Mouse (Mus musculus): ENCODE measurements around the gene Zfp280d. TPM values are rescaled to one million over a fixed set of nuclear protein-coding genes. Genes with fewer than 3 reads are reported as not detected.
"Not testable (repeated sequence)": the region's sequence is repeated elsewhere in the genome, so short reads cannot be mapped to it uniquely, and the experiment has no call there.

The Zfp280d gene
- total and polyA plus RNA-seq, 3 experiments = 5.5 to 22.5 (median 16.6) TPM

DNA sequence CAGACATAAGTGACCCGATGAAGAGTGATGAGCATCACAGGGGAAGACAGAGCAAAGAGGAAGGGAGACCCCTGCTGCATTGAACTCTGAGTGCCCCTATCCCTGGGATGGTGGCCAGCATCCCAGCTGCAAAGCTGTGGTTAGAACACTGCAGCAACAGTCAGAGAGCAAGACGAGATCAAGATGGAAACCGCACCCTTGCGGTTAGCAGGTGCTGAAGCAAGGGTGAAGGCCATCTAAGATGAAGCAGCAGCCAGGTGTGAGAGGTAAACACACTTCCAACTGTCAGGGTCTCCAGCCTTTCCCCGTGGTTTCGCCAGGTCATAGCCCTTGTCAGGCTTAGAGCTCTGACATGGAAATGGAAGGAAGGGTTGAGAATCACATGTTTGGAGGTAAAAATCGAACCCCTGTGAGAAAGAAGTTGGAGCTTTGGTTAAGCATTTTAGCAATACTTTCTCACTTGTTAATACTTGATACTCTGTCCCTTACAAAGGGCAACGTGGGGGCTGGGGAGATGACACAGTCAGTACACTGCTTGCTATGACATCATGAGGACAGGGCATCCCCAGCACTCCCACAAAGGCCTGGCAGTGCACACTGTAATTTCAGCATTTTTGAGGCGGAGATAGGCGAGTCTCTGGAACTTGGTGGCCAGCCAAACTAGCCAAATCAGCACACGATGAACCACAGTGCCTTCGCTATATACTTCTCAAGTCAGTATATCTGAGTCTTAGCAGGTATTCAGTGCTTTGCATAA, 115.8 kb downstream of the Zfp280d start:
- intact Hi-C loops (cut with DNase I) = no loop called here

DNA sequence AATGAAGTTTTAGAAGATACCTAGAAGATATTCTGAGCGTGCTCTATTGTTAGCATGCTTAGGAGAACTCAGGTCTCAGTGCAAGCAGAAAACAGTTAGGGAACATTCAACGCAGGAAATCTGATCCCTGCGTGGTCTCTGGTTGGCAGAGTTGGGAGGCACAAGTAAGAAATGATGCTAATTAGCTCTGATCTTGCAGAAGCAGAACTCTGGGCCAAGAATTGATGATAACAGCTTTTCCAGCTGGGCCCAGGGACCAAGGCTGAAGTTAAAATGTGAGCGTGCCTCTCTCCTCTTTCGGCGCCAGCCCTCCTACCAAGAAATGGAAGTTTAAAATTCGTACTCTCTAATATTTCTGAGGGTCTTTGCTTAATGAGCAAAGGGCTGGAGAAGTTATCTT, 118.0 kb downstream of the Zfp280d start:
- H3K9ac ChIP-seq (ENCODE audit: low read depth, low read length) = no peak overlapping the region
- no peaks in the 10 kb centered on the region for H3K79me2 ChIP-seq (replicated peaks; ENCODE audit: control insufficient read depth, insufficient read depth, low read length)
- intact Hi-C loops (cut with DNase I) = no loop called here
- H3K27me3 ChIP-seq (ENCODE audit: control insufficient read depth, insufficient read depth, low read length) = no peaks in the 10 kb centered on the region
- TF ChIP-seq POLR2A (IDR thresholded peaks at IDR 0.05; ENCODE audit: insufficient read depth, low read depth, low read length) (no peak), CTCF (IDR thresholded peaks at IDR 0.05) (no peak), EP300 (IDR thresholded peaks at IDR 0.05; ENCODE audit: insufficient read depth, low read depth, low read length) (no peak)
- H3K4me1 ChIP-seq (ENCODE audit: control insufficient read depth, insufficient read depth, low read length) = no peaks in the 10 kb centered on the region
- no peak overlapping the region for H3K27ac ChIP-seq
- H3K36me3 ChIP-seq (ENCODE audit: control insufficient read depth, insufficient read depth, low read length) = no peaks in the 10 kb centered on the region
- H3K4me3 ChIP-seq = no peak overlapping the region
- DNase-seq = no peak
- 73% methylated on average over 7 of the region's 7 CpGs for WGBS

More for the DNA sequence above, 115.8 kb downstream of the Zfp280d start:
- no peak for TF ChIP-seq POLR2A (IDR thresholded peaks at IDR 0.05; ENCODE audit: insufficient read depth, low read depth, low read length)
- no peak for TF ChIP-seq EP300 (IDR thresholded peaks at IDR 0.05; ENCODE audit: insufficient read depth, low read depth, low read length)
- no peak for TF ChIP-seq CTCF (IDR thresholded peaks at IDR 0.05)
- no peak overlapping the region for H3K4me3 ChIP-seq
- no peak overlapping the region for H3K27ac ChIP-seq
- WGBS = 76% methylated on average over 12 of the region's 12 CpGs
- H3K4me1 ChIP-seq (ENCODE audit: control insufficient read depth, insufficient read depth, low read length) = no peaks in the 10 kb centered on the region
- H3K9ac ChIP-seq (ENCODE audit: low read depth, low read length) = no peak overlapping the region
- DNase-seq = no peak
- no peaks in the 10 kb centered on the region for H3K27me3 ChIP-seq (ENCODE audit: control insufficient read depth, insufficient read depth, low read length)
- H3K36me3 ChIP-seq (ENCODE audit: control insufficient read depth, insufficient read depth, low read length) = no peaks in the 10 kb centered on the region
- H3K79me2 ChIP-seq (replicated peaks; ENCODE audit: control insufficient read depth, insufficient read depth, low read length) = no peaks in the 10 kb centered on the region

DNA sequence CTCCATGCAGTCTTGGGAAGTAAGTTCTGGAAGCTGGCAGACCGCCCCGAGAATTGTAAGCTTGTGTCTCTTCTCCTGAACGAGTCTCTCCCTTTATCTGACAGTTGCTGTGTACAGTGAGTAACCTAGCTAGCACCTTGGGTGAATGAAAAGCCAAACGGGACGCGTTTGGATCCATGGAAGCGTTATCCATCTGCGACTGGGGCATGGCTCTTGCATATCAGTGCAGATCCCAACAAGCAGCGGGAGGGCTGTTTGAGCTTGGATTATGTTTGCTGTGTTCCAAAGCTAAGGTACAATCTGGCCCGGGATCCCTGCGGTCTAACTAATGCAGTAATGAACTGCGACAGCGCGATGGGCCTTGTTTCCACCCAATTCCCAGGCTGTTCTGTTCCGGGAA, 118.6 kb downstream of the Zfp280d start:
- no peak for TF ChIP-seq POLR2A (IDR thresholded peaks at IDR 0.05; ENCODE audit: insufficient read depth, low read depth, low read length)
- no peak for TF ChIP-seq EP300 (IDR thresholded peaks at IDR 0.05; ENCODE audit: insufficient read depth, low read depth, low read length)
- no peak for TF ChIP-seq CTCF (IDR thresholded peaks at IDR 0.05)
- no peaks in the 10 kb centered on the region for H3K27me3 ChIP-seq (ENCODE audit: control insufficient read depth, insufficient read depth, low read length)
- WGBS = 82% methylated on average over 15 of the region's 15 CpGs
- no peak overlapping the region for H3K27ac ChIP-seq
- H3K9ac ChIP-seq (ENCODE audit: low read depth, low read length) = no peak overlapping the region
- intact Hi-C loops (cut with DNase I) = no loop called here
- DNase-seq = no peak
- H3K4me3 ChIP-seq = no peak overlapping the region
- no peaks in the 10 kb centered on the region for H3K4me1 ChIP-seq (ENCODE audit: control insufficient read depth, insufficient read depth, low read length)
- H3K79me2 ChIP-seq (replicated peaks; ENCODE audit: control insufficient read depth, insufficient read depth, low read length) = no peaks in the 10 kb centered on the region
- no peaks in the 10 kb centered on the region for H3K36me3 ChIP-seq (ENCODE audit: control insufficient read depth, insufficient read depth, low read length)

DNA sequence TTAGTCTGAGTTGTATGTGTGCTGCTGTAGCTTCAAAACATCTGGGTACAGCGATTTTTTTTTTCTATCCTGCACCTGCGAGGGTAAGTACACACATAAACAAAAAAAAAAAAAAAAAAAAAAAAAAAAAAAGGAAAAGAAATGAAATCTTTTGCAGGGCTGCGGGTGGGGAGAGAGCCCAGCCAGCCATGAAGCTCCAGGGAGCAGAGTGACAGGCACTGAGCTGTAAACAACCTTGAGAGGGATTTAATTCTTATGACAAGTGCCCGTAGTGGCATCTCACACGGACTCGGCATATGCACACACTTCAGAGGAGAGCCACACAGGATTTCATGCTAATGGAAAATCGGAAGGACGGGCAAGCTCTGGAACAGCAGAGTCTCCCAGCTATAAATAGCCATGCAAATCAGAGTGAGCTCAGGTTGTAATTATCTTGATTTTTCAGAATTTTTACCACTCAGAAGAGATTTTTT, 119.2 kb downstream of the Zfp280d start:
- Histone ChIP-seq H3K4me1 (ENCODE audit: control insufficient read depth, insufficient read depth, low read length) (no peaks in the 10 kb centered on the region), H3K4me3 (no peak overlapping the region), H3K36me3 (ENCODE audit: control insufficient read depth, insufficient read depth, low read length) (no peaks in the 10 kb centered on the region), H3K27ac (no peak overlapping the region), H3K79me2 (replicated peaks; ENCODE audit: control insufficient read depth, insufficient read depth, low read length) (no peaks in the 10 kb centered on the region), H3K9ac (ENCODE audit: low read depth, low read length) (no peak overlapping the region), H3K27me3 (ENCODE audit: control insufficient read depth, insufficient read depth, low read length) (no peaks in the 10 kb centered on the region)
- WGBS = 58% methylated on average over 8 of the region's 8 CpGs
- intact Hi-C loops (cut with DNase I) = no loop called here
- no peak for DNase-seq
- no peak for TF ChIP-seq EP300 (IDR thresholded peaks at IDR 0.05; ENCODE audit: insufficient read depth, low read depth, low read length)
- TF ChIP-seq POLR2A (IDR thresholded peaks at IDR 0.05; ENCODE audit: insufficient read depth, low read depth, low read length) = no peak
- TF ChIP-seq CTCF (IDR thresholded peaks at IDR 0.05) = no peak

GRCm38 (mm10) chr9:72400121-72400520, 125.5 kb downstream of the Zfp280d start:
- no peak for TF ChIP-seq CTCF (IDR thresholded peaks at IDR 0.05)
- TF ChIP-seq EP300 (IDR thresholded peaks at IDR 0.05; ENCODE audit: insufficient read depth, low read depth, low read length) = no peak
- H3K9ac ChIP-seq (ENCODE audit: low read depth, low read length) = no peak overlapping the region
- H3K4me3 ChIP-seq = no peak overlapping the region
- no peaks in the 10 kb centered on the region for H3K4me1 ChIP-seq (ENCODE audit: control insufficient read depth, insufficient read depth, low read length)
- no peaks in the 10 kb centered on the region for H3K36me3 ChIP-seq (ENCODE audit: control insufficient read depth, insufficient read depth, low read length)
- H3K27me3 ChIP-seq (ENCODE audit: control insufficient read depth, insufficient read depth, low read length) = no peaks in the 10 kb centered on the region
- DNase-seq = no peak
- no peaks in the 10 kb centered on the region for H3K79me2 ChIP-seq (replicated peaks; ENCODE audit: control insufficient read depth, insufficient read depth, low read length)
- 38% methylated on average over 4 of the region's 4 CpGs for WGBS
- intact Hi-C loops (cut with DNase I) = no loop called here
- no peak overlapping the region for H3K27ac ChIP-seq

DNA sequence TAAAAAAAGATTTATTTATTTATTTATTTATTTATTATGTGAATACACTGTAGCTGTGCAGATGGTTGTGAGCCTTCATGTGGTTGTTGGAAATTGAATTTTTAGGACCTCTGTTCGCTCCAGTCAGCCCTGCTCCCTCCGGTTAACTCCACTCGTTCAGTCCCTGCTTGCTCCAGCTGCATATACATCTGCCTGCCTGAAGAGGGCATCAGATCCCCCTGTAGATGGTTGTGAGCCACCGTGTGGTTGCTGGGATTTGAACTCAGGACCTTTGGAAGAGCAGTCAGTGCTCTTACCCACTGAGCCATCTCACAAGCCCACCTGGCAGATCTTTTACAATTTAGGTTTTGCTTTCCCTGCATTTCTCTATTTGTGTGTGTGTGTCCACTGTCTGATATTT, 127.1 kb downstream of the Zfp280d start:
- WGBS = 60% methylated on average over 4 of the region's 4 CpGs

More for the DNA sequence above, 127.1 kb downstream of the Zfp280d start:
- peak; percentile 8; the same call in 1 of the 2 replicates for TF ChIP-seq CTCF (IDR thresholded peaks at IDR 0.05)
- H3K4me3 ChIP-seq; H3K79me2 ChIP-seq (replicated peaks; ENCODE audit: control insufficient read depth, insufficient read depth, low read length); H3K27me3 ChIP-seq (ENCODE audit: control insufficient read depth, insufficient read depth, low read length); H3K27ac ChIP-seq; H3K9ac ChIP-seq (ENCODE audit: low read depth, low read length); H3K4me1 ChIP-seq (ENCODE audit: control insufficient read depth, insufficient read depth, low read length); intact Hi-C loops (cut with DNase I); DNase-seq; H3K36me3 ChIP-seq (ENCODE audit: control insufficient read depth, insufficient read depth, low read length): not testable (repeated sequence)

All from heart, adult 2 months (tissue).